Mouse (Mus musculus) CD4-positive helper T cell, adult 2 months (primary cell): ENCODE data around the gene Gprin3.
"Not testable (repeated sequence)": the region's sequence is repeated elsewhere in the genome, so short reads cannot be mapped to it uniquely, and the experiment has no call there.

Source experiments
- DNase-seq: peaks from one replicate; pipeline ENCODE4 v3.0.0-alpha.2; 2012; ENCODE audit warnings: low read depth, missing footprints, low spot score

Gene Gprin3

GRCm38 (mm10) chr6:59351108-59351789 is 74.8 kb downstream of the Gprin3 start:
- no peak for DNase-seq

GRCm38 (mm10) chr6:59348673-59349072 is 77.4 kb downstream of the Gprin3 start:
- DNase-seq = no peak

GRCm38 (mm10) chr6:59341146-59341545 is 84.9 kb downstream of the Gprin3 start:
- no peak for DNase-seq

GRCm38 (mm10) chr6:59328297-59328696 is 97.8 kb downstream of the Gprin3 start:
- DNase-seq = no peak

- DNase-seq = peak; percentile 48
Measured at GRCm38 (mm10) chr6:59315868-59316267, 110.2 kb downstream of the Gprin3 start.

- peak; percentile 11 for DNase-seq
Measured at GRCm38 (mm10) chr6:59315090-59315489, 111.0 kb downstream of the Gprin3 start.

- peak; percentile 48 for DNase-seq
Measured at GRCm38 (mm10) chr6:59313162-59313561, 112.9 kb downstream of the Gprin3 start.

GRCm38 (mm10) chr6:59311241-59311640 is 114.9 kb downstream of the Gprin3 start:
- no peak for DNase-seq

- not testable (repeated sequence) for DNase-seq
Measured at GRCm38 (mm10) chr6:59304235-59304942, 121.7 kb downstream of the Gprin3 start.

- DNase-seq = no peak
Measured at GRCm38 (mm10) chr6:59303031-59303430, 123.1 kb downstream of the Gprin3 start.
